Mouse (Mus musculus): ENCODE measurements at regions not wholly inside any gene's neighbourhood (a gene's known extent, or its start where the extent isn't known, plus 50 kb on each side); places are given as distances from the start of the nearest gene placed in this dataset.

DNA sequence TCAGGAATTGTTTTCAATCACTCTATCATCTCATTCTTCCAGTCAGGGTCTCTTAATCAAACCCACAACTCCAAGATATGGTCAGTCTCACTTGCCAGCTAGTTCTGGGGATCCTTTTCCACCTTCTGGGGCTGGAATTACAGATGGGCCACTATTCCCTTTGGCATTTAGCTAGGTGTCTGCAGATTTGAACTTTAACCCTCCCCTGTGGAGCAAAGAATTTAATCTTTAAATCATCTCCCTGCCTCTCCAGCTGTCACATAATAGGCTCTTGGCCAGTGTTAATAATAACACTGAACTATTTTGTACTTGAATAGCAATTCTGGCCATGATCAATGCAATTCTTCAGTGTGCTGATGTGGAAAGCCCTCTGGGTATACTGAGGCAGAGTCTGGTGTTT is 435.0 kb upstream of the Tmem132c start:
- no peak overlapping the region for H3K4me2 ChIP-seq (replicated peaks)
- no peaks in the 10 kb centered on the region for H3K36me3 ChIP-seq
- no peak overlapping the region for H3K4me3 ChIP-seq
- H3K27ac ChIP-seq = no peak overlapping the region
- H3K9ac ChIP-seq = no peak overlapping the region
- no peaks in the 10 kb centered on the region; the same call in 1 of the 2 replicates for H3K9me3 ChIP-seq
- H3K27me3 ChIP-seq = no peaks in the 10 kb centered on the region
- ATAC-seq (ENCODE audit: low FRiP score, low read depth) = no peak
- no peaks in the 10 kb centered on the region for H3K4me1 ChIP-seq

GRCm38 (mm10) chr5:126816069-126816468 is 425.5 kb upstream of the Tmem132c start:
- Histone ChIP-seq H3K4me1 (no peaks in the 10 kb centered on the region), H3K36me3 (no peaks in the 10 kb centered on the region), H3K4me3 (no peak overlapping the region), H3K9me3 (no peaks in the 10 kb centered on the region; the same call in 1 of the 2 replicates), H3K27me3 (no peaks in the 10 kb centered on the region), H3K9ac (no peak overlapping the region), H3K4me2 (replicated peaks) (no peak overlapping the region), H3K27ac (no peak overlapping the region)
- no peak for ATAC-seq (ENCODE audit: low FRiP score, low read depth)

- ATAC-seq (ENCODE audit: low FRiP score, low read depth) = no peak
- no peaks in the 10 kb centered on the region for H3K36me3 ChIP-seq
- no peaks in the 10 kb centered on the region for H3K4me1 ChIP-seq
- 90% methylated on average over 3 of the region's 3 CpGs for whole genome bisulfite sequencing
- H3K27me3 ChIP-seq = no peaks in the 10 kb centered on the region
- H3K4me2 ChIP-seq (replicated peaks) = no peak overlapping the region
- no peak overlapping the region for H3K4me3 ChIP-seq
- H3K9ac ChIP-seq = no peak overlapping the region
- H3K9me3 ChIP-seq = no peaks in the 10 kb centered on the region
- no peak overlapping the region for H3K27ac ChIP-seq
These were observed 406.2 kb upstream of the Tmem132c start for GRCm38 (mm10) chr5:126835440-126835839.

DNA sequence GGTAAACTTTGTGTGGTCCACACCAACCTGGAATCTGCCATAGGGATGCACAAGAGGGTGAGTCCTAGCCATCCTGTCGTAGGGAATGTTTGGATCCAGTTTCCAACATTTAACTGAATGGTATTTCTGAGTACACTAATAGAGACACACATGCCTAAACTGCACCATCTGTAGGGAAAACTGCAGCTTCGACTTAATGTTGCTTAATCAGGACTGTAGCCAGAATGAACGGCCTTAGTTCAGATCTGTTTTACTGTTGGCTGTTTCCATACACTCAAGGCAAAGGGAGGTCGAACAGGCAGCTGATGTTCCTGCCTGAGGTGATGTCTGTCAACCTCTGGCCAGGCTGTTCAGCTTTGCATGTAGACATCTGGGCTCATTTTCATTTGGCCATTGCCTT is 399.0 kb upstream of the Tmem132c start:
- H3K36me3 ChIP-seq = no peaks in the 10 kb centered on the region
- no peak overlapping the region for H3K4me2 ChIP-seq (replicated peaks)
- H3K4me3 ChIP-seq = no peak overlapping the region
- WGBS = 77% methylated on average over 4 of the region's 4 CpGs
- no peaks in the 10 kb centered on the region for H3K9me3 ChIP-seq
- H3K9ac ChIP-seq = no peak overlapping the region
- no peaks in the 10 kb centered on the region for H3K4me1 ChIP-seq
- no peak for ATAC-seq (ENCODE audit: low FRiP score, low read depth)
- H3K27me3 ChIP-seq = no peaks in the 10 kb centered on the region
- H3K27ac ChIP-seq = no peak overlapping the region

DNA sequence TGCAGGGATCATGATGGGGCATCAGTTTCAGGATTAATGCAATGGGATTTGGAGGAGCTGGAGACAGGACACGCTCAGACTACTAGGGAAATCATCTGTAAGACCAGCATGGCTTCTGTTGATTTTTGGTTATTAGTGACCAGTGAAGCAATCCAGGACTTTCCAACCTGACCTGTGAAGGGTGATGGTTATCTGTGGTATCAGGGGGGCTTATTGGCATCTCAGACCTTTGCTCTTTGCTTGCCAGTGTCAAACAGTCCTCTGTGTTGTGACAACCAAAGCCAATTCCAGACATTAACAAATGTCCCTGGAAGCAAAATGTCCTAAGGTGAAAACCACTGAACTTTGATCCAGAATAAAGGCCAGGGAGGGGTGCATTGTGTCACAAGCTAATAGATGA is 379.5 kb upstream of the Tmem132c start:
- H3K27me3 ChIP-seq = no peaks in the 10 kb centered on the region
- 79% methylated on average over 1 of the region's 1 CpGs for WGBS
- no peak overlapping the region for H3K27ac ChIP-seq
- H3K4me3 ChIP-seq = no peak overlapping the region
- H3K36me3 ChIP-seq = no peaks in the 10 kb centered on the region
- H3K4me2 ChIP-seq (replicated peaks) = no peak overlapping the region
- no peaks in the 10 kb centered on the region for H3K4me1 ChIP-seq
- H3K9me3 ChIP-seq = no peaks in the 10 kb centered on the region
- no peak overlapping the region for H3K9ac ChIP-seq
- ATAC-seq (ENCODE audit: low FRiP score, low read depth) = no peak

DNA sequence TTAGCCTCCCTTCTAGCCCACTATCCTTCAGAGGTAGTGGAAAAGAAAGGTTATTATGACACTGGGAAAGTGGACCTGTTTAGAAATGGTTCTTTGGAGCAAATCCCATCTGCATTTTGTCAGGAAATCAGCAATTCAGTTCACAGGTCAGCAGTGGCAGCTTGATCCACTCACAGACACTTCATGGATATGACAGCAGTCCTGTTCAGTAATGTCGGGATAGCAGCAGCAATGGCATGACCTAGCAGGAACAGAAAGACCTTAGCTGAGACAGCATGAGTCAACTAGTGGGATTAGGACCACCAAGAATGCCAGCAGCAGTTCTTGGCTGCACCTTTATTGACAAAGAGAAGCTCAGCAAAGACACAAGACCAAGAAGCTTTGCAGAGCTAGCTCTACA is 365.8 kb upstream of the Tmem132c start:
- Histone ChIP-seq H3K4me3 (no peak overlapping the region), H3K9ac (no peak overlapping the region), H3K27me3 (no peaks in the 10 kb centered on the region), H3K27ac (no peak overlapping the region), H3K4me1 (0 out of 2 replicates have a peak, but pooled peaks cover 5% of the 10 kb centered on the region), H3K4me2 (replicated peaks) (no peak overlapping the region), H3K36me3 (no peaks in the 10 kb centered on the region), H3K9me3 (0 out of 2 replicates have a peak, but pooled peaks cover 2% of the 10 kb centered on the region)
- 79% methylated on average over 1 of the region's 1 CpGs for WGBS
- ATAC-seq (ENCODE audit: low FRiP score, low read depth) = no peak

GRCm38 (mm10) chr5:126890710-126891109 is 350.9 kb upstream of the Tmem132c start:
- no peaks in the 10 kb centered on the region for H3K27me3 ChIP-seq
- no peak; the same call in 1 of the 2 replicates for ATAC-seq (ENCODE audit: low FRiP score, low read depth)
- H3K9ac ChIP-seq = no peak overlapping the region
- WGBS = 69% methylated on average over 1 of the region's 1 CpGs
- no peak overlapping the region for H3K4me2 ChIP-seq (replicated peaks)
- H3K4me3 ChIP-seq = no peak overlapping the region
- no peaks in the 10 kb centered on the region for H3K36me3 ChIP-seq
- H3K27ac ChIP-seq = no peak overlapping the region
- H3K9me3 ChIP-seq = peaks cover 2% of the 10 kb centered on the region; the same call in 1 of the 2 replicates
- H3K4me1 ChIP-seq = peaks cover 8% of the 10 kb centered on the region; the same call in 1 of the 2 replicates

DNA sequence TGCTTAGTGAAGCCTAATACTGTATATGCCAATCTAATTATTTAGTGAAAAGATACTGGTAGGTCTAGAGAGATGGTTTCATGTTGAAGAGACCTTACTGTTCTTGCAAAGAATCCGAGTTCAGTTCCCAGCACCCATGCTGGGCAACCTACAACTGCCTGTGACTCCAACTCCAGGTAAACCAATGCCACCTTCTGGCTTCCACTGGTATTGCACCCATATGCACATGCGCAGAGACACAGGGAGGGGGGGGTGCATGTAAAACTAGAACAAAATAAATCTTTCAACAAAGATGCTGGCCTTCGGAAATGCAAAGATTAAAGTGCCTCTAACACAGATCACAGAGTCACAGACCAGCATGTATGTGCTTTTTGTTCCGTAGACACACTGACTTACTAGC is 348.5 kb upstream of the Tmem132c start:
- Histone ChIP-seq H3K9ac (no peak overlapping the region), H3K4me3 (no peak overlapping the region), H3K4me1 (peaks cover 8% of the 10 kb centered on the region; the same call in 1 of the 2 replicates), H3K27me3 (no peaks in the 10 kb centered on the region), H3K36me3 (no peaks in the 10 kb centered on the region), H3K27ac (no peak overlapping the region), H3K4me2 (replicated peaks) (no peak overlapping the region), H3K9me3 (peaks cover 2% of the 10 kb centered on the region; the same call in 1 of the 2 replicates)
- ATAC-seq (ENCODE audit: low FRiP score, low read depth) = no peak
- 83% methylated on average over 4 of the region's 4 CpGs for WGBS

DNA sequence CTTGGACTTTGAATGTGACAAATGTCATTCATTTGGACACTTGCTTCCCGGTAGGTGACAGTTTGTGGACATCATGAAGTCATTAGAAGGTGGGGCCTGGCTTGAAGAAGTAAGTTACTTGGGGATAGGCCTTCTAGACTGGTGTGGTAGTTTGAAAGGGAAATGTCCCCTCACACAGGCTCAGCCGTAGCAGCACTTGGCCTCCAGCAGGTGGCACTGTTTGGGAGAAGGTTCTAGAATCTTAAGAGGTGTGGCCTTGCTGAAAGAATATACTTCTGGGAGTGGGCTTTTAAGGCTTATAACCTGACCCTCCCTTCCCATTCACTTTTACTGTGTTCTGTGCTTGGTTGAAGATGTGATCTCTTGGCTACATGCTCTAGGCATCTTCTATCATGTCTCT is 331.5 kb upstream of the Tmem132c start:
- H3K36me3 ChIP-seq = no peaks in the 10 kb centered on the region
- no peak for ATAC-seq (ENCODE audit: low FRiP score, low read depth)
- no peaks in the 10 kb centered on the region for H3K4me1 ChIP-seq
- no peak overlapping the region for H3K4me2 ChIP-seq (replicated peaks)
- H3K27ac ChIP-seq = no peak overlapping the region
- no peaks in the 10 kb centered on the region for H3K9me3 ChIP-seq
- no peak overlapping the region for H3K9ac ChIP-seq
- H3K27me3 ChIP-seq = no peaks in the 10 kb centered on the region
- 80% methylated on average over 2 of the region's 2 CpGs for WGBS
- H3K4me3 ChIP-seq = no peak overlapping the region

GRCm38 (mm10) chr5:126917300-126917699 is 324.3 kb upstream of the Tmem132c start:
- H3K27me3 ChIP-seq = no peaks in the 10 kb centered on the region
- 74% methylated on average over 7 of the region's 7 CpGs for WGBS

DNA sequence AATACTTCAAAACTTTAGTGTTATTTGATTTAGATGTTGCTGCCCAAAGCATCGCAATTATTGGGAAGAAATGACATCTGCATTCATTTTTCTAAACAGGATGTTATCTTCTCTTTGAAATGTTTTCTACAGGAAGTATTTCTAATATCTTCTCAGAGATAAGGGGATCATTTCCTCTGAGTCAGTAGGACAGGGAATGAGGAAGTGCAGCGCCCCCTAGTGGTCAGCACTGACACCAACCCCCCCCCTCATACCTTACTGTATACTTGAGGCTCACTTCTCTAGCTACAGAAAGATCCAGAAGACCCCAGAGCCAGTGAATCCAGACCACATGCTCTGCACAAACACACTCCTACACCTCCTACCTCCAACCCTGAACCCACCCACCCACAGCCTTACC is 308.1 kb upstream of the Tmem132c start:
- no peaks in the 10 kb centered on the region for H3K9me3 ChIP-seq
- WGBS = 47% methylated on average over 2 of the region's 2 CpGs

More at GRCm38 (mm10) chr5:126917300-126917699, 324.3 kb upstream of the Tmem132c start:
- no peak overlapping the region for H3K9ac ChIP-seq
- 0 out of 2 replicates have a peak, but pooled peaks cover 2% of the 10 kb centered on the region for H3K9me3 ChIP-seq
- no peak overlapping the region for H3K27ac ChIP-seq
- no peaks in the 10 kb centered on the region for H3K4me1 ChIP-seq
- no peak overlapping the region for H3K4me2 ChIP-seq (replicated peaks)
- no peaks in the 10 kb centered on the region for H3K36me3 ChIP-seq
- H3K4me3 ChIP-seq = no peak overlapping the region
- no peak for ATAC-seq (ENCODE audit: low FRiP score, low read depth)

DNA sequence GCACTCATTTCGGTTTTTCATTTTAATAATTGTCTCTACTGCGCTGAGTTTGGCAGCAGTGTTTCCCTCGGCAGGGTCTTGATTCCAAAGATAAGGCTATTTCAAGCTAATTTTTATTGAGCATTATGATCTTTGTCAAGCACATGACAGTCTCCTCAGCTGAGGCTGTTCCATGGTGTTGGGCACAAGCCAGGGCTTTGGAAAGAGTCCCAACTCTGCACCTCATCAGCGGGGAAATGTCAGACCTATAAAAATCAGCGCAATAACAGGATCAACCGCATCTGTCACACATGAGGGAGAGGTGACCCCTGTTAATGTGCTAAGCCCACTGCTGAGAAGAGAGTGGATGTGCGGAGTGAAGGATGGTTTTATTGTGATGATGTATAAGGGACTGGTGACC is 296.7 kb upstream of the Tmem132c start:
- H3K4me3 ChIP-seq = no peak overlapping the region
- no peaks in the 10 kb centered on the region for H3K27me3 ChIP-seq
- ATAC-seq (ENCODE audit: low FRiP score, low read depth) = no peak
- WGBS = 62% methylated on average over 7 of the region's 7 CpGs
- no peaks in the 10 kb centered on the region for H3K4me1 ChIP-seq
- H3K4me2 ChIP-seq (replicated peaks) = no peak overlapping the region
- H3K9ac ChIP-seq = no peak overlapping the region
- no peak overlapping the region for H3K27ac ChIP-seq
- H3K9me3 ChIP-seq = no peaks in the 10 kb centered on the region
- no peaks in the 10 kb centered on the region for H3K36me3 ChIP-seq

More for the DNA sequence above, 308.1 kb upstream of the Tmem132c start:
- Histone ChIP-seq H3K4me3 (no peak overlapping the region), H3K36me3 (no peaks in the 10 kb centered on the region), H3K9ac (no peak overlapping the region), H3K27me3 (no peaks in the 10 kb centered on the region), H3K27ac (no peak overlapping the region), H3K4me2 (replicated peaks) (no peak overlapping the region), H3K4me1 (no peaks in the 10 kb centered on the region)
- ATAC-seq (ENCODE audit: low FRiP score, low read depth) = no peak

DNA sequence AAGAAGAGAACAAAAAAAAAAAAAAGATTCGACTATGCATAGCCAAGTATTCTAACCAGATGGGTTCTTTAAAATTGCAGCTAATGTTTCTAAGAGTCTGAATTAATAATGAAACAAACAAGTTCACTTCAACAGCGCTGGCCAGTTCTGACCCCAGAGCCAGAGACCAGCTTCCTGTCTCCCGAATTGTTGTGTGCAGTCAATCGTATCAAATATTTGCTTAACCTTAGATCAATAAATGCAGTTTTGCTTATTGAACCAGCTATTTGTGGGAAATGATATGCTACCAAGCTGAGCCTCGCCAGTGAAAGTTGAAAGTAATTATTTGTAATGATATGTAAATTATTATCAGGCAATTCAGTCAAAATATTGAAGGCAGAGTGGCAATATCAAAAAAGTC is 287.4 kb upstream of the Tmem132c start:
- Histone ChIP-seq H3K36me3 (no peaks in the 10 kb centered on the region), H3K4me2 (replicated peaks) (no peak overlapping the region), H3K27ac (no peak overlapping the region), H3K9ac (no peak overlapping the region), H3K4me1 (no peaks in the 10 kb centered on the region), H3K27me3 (no peaks in the 10 kb centered on the region), H3K9me3 (no peaks in the 10 kb centered on the region), H3K4me3 (no peak overlapping the region)
- no peak for ATAC-seq (ENCODE audit: low FRiP score, low read depth)
- 83% methylated on average over 5 of the region's 5 CpGs for WGBS

All from limb, embryonic 13.5 days (tissue).